Mouse (Mus musculus) liver, embryonic 15.5 days (tissue): ENCODE results near the gene Ehd1. TPM values are rescaled to one million over a fixed set of nuclear protein-coding genes. Genes with fewer than 3 reads are reported as not detected.

ENCODE experiments used
- ATAC-seq: fragments of 200-750 bp; cut with Nextera tagmentation; 2 replicates; pipeline ENCODE4 v1.8.0; 2017; ENCODE audit warnings: moderate number of reproducible peaks, mild to moderate bottlenecking, moderate library complexity; ENCODE audit not compliant: insufficient read depth
- H3K27ac ChIP-seq: fragments of 300-500 bp; sonication (generic); replicated peaks from 2 replicates; pipeline ENCODE4 v1.5.1; 2015; ENCODE audit warnings: mild to moderate bottlenecking, inconsistent platforms
- H3K27me3 ChIP-seq: fragments of 300-500 bp; sonication (generic); 2 replicates; pipeline ENCODE4 v1.6.1; 2015; ENCODE audit warnings: mild to moderate bottlenecking, inconsistent platforms
- H3K36me3 ChIP-seq: fragments of 300-500 bp; sonication (generic); replicated peaks from 2 replicates; pipeline ENCODE4 v1.6.1; 2015; ENCODE audit warnings: moderate library complexity, mild to moderate bottlenecking, inconsistent platforms
- H3K4me1 ChIP-seq: fragments of 300-500 bp; sonication (generic); replicated peaks from 2 replicates; pipeline ENCODE4 v1.6.1; 2015; ENCODE audit warnings: inconsistent platforms
- H3K4me2 ChIP-seq: fragments of 300-500 bp; sonication (generic); 2 replicates; pipeline ENCODE4 v1.6.1; 2015; ENCODE audit warnings: moderate library complexity, mild to moderate bottlenecking, inconsistent platforms
- H3K4me3 ChIP-seq: fragments of 300-500 bp; sonication (generic); replicated peaks from 2 replicates; pipeline ENCODE4 v1.5.1; 2015; ENCODE audit warnings: mild to moderate bottlenecking, inconsistent platforms
- H3K9ac ChIP-seq: fragments of 300-500 bp; sonication (generic); 2 replicates; pipeline ENCODE4 v1.6.1; 2015; ENCODE audit warnings: moderate library complexity, mild to moderate bottlenecking, inconsistent platforms
- H3K9me3 ChIP-seq: fragments of 300-500 bp; sonication (generic); replicated peaks from 2 replicates; pipeline ENCODE4 v1.6.1; 2016; ENCODE audit warnings: inconsistent platforms
- WGBS: fragments of 180-500 bp; shearing (Covaris S2); methylation state at CpG from one replicate; pipeline ENCODE4 v1.1.7; 2015; ENCODE audit warnings: mixed read lengths; ENCODE audit not compliant: insufficient replicate concordance; 5-methylcytosine and 5-hydroxymethylcytosine counted together
- polyA plus RNA-seq: library from polyadenylated mRNA; unstranded; fragments of >200 nt; fragmentation: Nextera tagmentation; extraction: Ambion mirVana; gene quantifications from 2 replicates; pipeline ENCODE4 v1.2.1, GENCODE M21; 2015

Gene Ehd1
- polyA plus RNA-seq, 1 experiment from 2014 or later = 64.0 TPM

DNA sequence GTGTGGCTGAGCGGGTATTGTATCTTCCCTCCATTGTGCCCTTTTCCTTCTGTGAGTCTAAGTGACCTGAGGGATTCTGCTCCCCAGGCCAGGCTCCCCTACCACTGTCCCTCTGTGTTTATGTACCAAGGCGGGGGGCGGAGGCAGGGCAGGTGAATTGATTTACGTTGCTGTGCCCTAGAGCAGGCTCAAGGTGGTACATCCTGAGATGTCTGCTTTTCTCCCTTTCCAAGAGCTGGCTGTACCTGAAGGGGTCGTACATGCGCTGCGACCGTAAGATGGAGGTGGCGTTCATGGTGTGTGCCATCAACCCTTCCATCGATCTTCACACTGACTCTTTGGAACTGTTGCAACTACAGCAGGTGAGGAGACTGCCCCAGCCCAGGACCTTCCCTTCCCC, 60.4 kb downstream of the Ehd1 start:
- Histone ChIP-seq H3K9ac (no peak overlapping the region), H3K4me2 (peak overlapping the region; percentile 99; the same call in 1 of the 2 replicates), H3K4me1 (peaks cover 79% of the 10 kb centered on the region), H3K27ac (no peak overlapping the region), H3K9me3 (no peaks in the 10 kb centered on the region), H3K27me3 (no peaks in the 10 kb centered on the region), H3K36me3 (peaks cover 37% of the 10 kb centered on the region), H3K4me3 (no peak overlapping the region)
- WGBS = 83% methylated on average over 10 of the region's 10 CpGs
- no peak for ATAC-seq

DNA sequence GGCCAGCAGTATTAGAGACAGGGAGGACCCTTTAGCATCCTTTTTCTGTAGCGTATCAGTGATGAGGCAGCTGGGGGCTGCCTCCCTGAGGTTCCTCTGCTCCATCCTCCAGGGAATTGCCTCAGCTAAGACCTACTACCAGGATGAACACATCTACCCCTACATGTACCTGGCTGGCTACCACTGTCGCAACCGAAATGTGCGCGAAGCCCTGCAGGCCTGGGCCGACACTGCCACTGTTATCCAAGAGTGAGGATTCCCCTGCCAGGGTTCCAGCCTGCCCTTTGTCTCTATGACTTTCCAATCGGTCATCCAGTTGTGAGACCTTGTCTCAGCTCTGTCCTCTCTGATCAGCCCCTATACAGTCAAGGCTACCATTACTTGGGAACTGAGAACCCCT, 61.6 kb downstream of the Ehd1 start:
- H3K4me1 ChIP-seq = peaks cover 88% of the 10 kb centered on the region
- peaks cover 37% of the 10 kb centered on the region for H3K36me3 ChIP-seq
- H3K9ac ChIP-seq = no peak overlapping the region
- no peak overlapping the region for H3K4me3 ChIP-seq
- WGBS = 83% methylated on average over 7 of the region's 7 CpGs
- no peak overlapping the region for H3K4me2 ChIP-seq
- no peak for ATAC-seq
- no peak overlapping the region for H3K27ac ChIP-seq
- no peaks in the 10 kb centered on the region for H3K27me3 ChIP-seq
- H3K9me3 ChIP-seq = no peaks in the 10 kb centered on the region

DNA sequence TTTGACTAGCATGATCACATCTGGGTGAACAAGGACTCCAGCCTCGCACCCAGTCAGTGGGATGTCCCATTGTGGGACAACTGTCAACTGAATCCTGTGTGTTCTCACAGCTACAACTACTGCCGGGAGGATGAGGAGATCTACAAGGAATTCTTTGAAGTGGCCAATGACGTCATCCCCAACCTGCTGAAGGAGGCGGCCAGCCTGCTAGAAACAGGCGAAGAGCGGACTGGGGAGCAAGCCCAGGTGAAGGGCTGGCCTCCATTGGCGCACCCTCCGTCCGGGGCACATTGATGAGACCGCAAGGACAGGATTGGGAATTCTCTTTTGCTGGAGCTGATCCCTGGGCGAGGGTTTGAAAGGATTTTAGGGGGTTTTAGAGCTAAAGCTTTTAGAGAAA, 62.2 kb downstream of the Ehd1 start:
- no peak overlapping the region for H3K9ac ChIP-seq
- no peaks in the 10 kb centered on the region for H3K9me3 ChIP-seq
- H3K36me3 ChIP-seq = peaks cover 37% of the 10 kb centered on the region
- no peak overlapping the region for H3K27ac ChIP-seq
- H3K4me1 ChIP-seq = peaks cover 90% of the 10 kb centered on the region
- H3K27me3 ChIP-seq = no peaks in the 10 kb centered on the region
- H3K4me2 ChIP-seq = no peak overlapping the region
- ATAC-seq = no peak
- 87% methylated on average over 11 of the region's 11 CpGs for WGBS
- H3K4me3 ChIP-seq = no peak overlapping the region

DNA sequence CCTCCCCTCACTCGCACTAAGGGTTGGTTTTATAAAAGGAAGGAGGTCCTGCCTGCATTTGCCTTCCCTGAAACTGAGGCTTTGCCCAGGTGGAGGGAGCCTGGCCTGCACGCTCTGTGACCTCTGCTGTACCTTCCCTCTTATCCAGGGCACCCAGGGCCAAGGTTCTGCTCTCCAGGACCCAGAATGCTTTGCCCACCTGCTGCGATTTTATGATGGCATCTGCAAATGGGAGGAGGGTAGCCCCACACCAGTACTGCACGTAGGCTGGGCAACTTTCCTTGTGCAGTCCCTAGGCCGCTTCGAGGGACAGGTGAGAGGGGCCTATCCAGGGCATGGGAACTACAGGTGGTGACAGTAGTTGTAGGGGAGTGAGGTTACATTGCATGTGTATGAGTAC, 62.7 kb downstream of the Ehd1 start:
- Histone ChIP-seq H3K4me2 (peak overlapping the region; percentile 100; the same call in 1 of the 2 replicates), H3K27me3 (no peaks in the 10 kb centered on the region), H3K27ac (no peak overlapping the region), H3K9me3 (no peaks in the 10 kb centered on the region), H3K4me3 (no peak overlapping the region), H3K9ac (no peak overlapping the region), H3K36me3 (peaks cover 42% of the 10 kb centered on the region), H3K4me1 (peaks cover 88% of the 10 kb centered on the region)
- no peak for ATAC-seq
- 84% methylated on average over 6 of the region's 6 CpGs for WGBS

DNA sequence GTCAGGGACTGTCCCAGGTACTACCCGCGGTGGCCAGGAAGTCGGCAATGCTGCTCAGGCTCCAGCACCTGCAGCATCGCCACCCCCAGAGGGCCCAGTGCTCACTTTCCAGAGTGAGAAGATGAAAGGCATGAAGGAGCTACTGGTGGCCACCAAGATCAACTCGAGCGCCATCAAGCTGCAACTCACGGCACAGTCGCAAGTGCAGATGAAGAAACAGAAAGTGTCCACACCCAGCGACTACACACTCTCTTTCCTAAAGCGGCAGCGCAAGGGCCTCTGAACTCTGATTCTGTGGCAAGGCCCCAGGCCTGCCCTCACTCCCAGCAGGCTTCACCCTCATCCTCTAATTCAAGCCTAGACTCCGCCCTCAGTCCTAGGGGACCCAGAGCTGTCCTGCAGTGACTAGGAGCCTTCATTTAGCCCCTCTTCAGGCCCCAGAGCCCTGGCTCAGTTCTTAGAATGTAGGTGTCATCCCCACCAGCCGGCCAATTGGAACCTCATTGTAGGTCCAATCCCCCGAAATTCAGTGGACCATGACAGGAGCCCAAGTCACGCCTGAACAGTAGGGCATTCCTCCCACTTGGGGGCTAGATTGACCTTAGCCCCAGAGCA, 63.5 kb downstream of the Ehd1 start:
- Histone ChIP-seq H3K27ac (peak overlapping the region; percentile 81), H3K9ac (peak overlapping the region; percentile 41), H3K27me3 (no peaks in the 10 kb centered on the region), H3K36me3 (peaks cover 42% of the 10 kb centered on the region), H3K4me2 (peak overlapping the region; percentile 100), H3K4me3 (peak overlapping the region; percentile 73), H3K4me1 (peaks cover 82% of the 10 kb centered on the region), H3K9me3 (no peaks in the 10 kb centered on the region)
- ATAC-seq = no peak
- WGBS = 37% methylated on average over 15 of the region's 15 CpGs

DNA sequence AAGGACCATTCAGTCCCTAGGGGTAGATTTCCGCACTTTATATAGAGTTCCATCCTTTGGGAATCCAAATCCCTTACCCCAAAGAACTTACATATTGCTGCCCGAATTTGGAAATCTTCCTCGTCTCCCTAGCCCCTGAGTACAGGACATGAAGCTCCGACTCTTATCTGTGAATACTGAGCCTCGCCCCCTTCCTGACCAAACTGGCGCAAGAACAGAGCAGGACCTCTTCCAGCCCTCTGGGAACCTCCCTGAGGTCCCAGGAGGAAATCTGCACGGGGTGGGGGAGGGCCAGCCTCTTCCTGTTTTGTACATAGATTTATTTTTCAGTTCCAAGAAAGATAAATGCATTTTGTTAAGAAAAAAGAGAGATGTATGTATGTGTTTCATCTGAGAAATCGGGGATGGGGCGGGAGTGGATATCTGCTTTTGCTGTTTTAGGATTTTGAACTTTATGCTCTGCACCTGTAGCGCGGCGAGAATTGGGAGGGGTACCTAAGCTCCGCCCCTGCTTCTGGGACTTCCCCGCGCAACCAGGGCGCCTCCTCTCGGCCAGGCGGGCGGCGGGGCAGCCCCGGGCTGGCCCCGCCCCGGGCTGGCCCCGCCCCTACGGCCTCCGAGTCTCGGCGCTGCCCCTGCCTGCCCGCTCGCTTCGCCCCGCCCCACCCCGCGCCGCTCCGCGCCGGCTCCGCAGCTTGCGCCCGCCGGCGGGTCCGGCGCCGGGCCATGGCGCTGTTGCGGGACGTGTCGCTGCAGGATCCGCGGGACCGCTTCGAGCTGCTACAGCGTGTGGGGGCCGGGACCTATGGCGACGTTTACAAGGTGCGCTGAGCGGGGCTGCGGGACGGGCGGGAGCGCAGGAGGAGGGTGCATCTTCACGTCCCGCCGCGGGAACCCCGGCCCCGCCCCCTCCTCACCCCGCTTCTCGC, 64.3 kb downstream of the Ehd1 start, which contains the start of gene Map4k2:
Map4k2 (plus strand) TSS at position 612 of the 929 bp plus-strand sequence.
- Histone ChIP-seq H3K4me1 (peaks cover 82% of the 10 kb centered on the region), H3K4me3 (peak within 1 kb of the TSS; percentile 73), H3K27ac (peak within 1 kb of the TSS; percentile 81), H3K27me3 (no peaks in the 10 kb centered on the region), H3K4me2 (peak within 1 kb of the TSS; percentile 100), H3K9ac (peak within 1 kb of the TSS; percentile 78), H3K9me3 (no peaks in the 10 kb centered on the region), H3K36me3 (peaks cover 49% of the 10 kb centered on the region)
- WGBS = 2% methylated on average over 71 of the region's 72 CpGs
- peak; percentile 85 for ATAC-seq

DNA sequence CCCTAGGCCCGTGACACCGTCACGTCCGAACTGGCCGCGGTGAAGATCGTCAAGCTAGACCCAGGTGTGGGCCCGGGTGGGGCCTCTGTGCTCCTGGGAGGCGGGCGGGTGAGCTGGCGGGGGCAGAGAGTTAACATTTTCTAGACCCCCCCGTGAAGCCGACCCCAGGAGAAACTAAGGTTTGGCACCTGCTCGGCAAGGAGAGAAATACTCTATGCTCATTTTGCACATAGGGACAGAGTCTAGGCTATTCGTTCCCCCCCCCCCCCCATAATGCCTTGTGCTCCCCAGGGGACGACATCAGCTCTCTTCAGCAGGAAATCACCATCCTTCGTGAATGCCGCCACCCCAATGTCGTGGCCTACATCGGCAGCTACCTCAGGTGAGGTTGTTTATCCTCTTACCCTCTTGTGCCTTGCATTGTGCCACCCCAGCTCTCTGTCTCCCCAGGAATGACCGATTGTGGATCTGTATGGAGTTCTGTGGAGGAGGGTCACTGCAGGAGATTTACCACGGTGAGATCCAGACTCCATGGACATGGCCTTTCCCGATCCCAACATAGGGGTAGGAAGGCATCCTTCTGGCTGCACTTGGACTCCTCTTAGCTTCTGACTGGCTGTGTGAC, 65.0 kb downstream of the Ehd1 start:
- H3K4me1 ChIP-seq = peaks cover 82% of the 10 kb centered on the region
- H3K36me3 ChIP-seq = peaks cover 56% of the 10 kb centered on the region

DNA sequence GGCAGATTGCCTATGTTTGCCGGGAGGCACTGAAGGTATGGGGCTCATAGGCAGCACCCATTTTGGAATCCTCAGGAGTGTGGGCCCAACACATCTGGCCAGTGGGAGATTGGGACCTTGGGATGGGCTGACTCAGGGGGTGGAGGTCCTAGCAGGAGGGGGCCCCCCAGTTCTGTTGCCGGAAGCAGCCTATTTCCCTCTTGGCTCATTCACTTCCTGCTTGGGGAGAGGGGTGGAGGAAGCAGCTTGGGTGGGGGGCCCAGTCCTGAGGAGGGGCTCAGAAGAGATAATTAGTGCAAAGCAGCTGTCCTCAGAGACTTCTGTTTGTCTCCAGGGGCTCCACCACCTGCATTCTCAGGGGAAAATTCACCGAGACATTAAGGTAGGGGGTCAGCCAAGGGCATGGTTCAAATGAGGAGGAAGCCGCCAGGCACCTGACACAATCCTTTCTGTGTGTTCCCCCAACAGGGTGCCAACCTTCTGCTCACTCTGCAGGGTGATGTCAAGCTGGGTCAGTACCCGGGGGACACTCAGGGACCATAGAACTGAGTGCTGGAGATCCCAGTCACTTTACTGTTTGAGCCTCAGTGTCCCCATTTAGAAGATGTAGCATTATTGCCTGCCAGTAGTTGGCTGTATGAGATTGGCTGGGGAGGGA, 65.9 kb downstream of the Ehd1 start:
- Histone ChIP-seq H3K4me3 (peak overlapping the region; percentile 73), H3K27ac (peak overlapping the region; percentile 71; the same call in 1 of the 2 replicates), H3K4me1 (peaks cover 75% of the 10 kb centered on the region), H3K4me2 (peak overlapping the region; percentile 100), H3K27me3 (no peaks in the 10 kb centered on the region), H3K9me3 (no peaks in the 10 kb centered on the region), H3K36me3 (peaks cover 56% of the 10 kb centered on the region), H3K9ac (no peak overlapping the region)
- WGBS = 43% methylated on average over 5 of the region's 5 CpGs
- no peak for ATAC-seq

More for the DNA sequence above, 65.0 kb downstream of the Ehd1 start:
- WGBS = 3% methylated on average over 23 of the region's 23 CpGs
- Histone ChIP-seq H3K9ac (peak overlapping the region; percentile 78), H3K4me2 (peak overlapping the region; percentile 100), H3K27me3 (no peaks in the 10 kb centered on the region), H3K4me3 (peak overlapping the region; percentile 73), H3K9me3 (no peaks in the 10 kb centered on the region), H3K27ac (peak overlapping the region; percentile 71)
- peak; percentile 38 for ATAC-seq

DNA sequence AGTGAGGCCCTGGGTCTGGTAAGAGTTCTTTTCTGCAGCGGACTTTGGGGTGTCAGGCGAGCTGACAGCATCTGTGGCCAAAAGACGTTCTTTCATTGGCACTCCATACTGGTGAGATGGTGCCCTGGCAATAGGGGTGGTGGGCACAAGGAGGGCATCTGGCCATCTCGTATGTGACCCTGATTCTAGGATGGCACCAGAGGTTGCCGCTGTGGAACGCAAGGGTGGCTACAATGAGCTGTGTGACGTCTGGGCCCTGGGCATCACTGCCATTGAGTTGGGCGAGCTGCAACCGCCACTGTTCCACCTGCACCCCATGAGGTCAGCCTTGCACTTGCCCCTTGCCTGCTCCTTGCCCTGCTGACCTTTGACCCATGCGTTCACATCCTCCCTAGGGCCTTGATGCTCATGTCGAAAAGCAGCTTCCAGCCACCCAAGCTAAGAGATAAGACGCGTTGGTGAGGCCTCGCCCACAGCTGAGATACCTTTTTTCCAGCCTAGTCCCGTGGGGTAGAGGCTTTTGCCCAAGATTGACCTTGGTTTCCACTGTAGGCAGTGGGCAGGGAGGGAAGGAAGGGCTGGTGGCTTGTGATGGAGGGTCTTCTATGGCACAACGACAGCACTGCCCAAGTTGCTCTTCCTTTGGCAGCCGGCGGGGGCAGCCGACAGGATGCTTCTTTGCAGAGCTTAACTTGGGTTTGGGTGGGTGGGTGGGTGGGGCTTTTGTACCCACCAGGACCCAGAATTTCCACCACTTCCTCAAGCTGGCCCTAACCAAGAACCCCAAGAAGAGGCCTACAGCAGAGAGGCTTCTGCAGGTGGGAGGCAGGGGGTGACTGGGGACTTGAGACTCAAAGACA, 66.8 kb downstream of the Ehd1 start:
- Histone ChIP-seq H3K27me3 (no peaks in the 10 kb centered on the region), H3K9ac (no peak overlapping the region), H3K27ac (no peak overlapping the region), H3K9me3 (no peaks in the 10 kb centered on the region), H3K4me1 (peaks cover 70% of the 10 kb centered on the region), H3K36me3 (peaks cover 47% of the 10 kb centered on the region), H3K4me3 (0 out of 2 replicates have a peak overlapping the region, but pooled peaks have one; percentile 73), H3K4me2 (peak overlapping the region; percentile 100; the same call in 1 of the 2 replicates)
- no peak for ATAC-seq
- WGBS = 56% methylated on average over 19 of the region's 19 CpGs

DNA sequence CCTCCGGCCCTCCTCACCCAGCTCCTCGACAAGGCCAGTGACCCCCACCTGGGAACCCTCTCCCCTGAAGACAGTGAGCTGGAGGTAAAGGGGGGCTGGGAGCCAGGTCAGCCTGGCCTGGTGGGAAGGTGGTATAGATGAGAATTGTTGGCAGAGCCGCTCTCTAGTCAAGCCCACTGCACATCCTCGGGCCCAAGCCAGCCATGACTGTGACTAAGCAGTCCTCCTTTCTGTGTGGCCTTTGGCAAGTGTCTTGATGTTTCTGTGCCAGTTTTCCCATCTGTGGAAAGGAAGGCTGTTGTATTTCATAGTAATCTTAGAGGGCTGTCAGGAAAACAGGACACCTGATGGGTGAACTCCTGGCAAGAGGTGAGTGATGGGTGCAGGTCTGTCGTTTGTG, 67.5 kb downstream of the Ehd1 start:
- H3K9me3 ChIP-seq = no peaks in the 10 kb centered on the region
- no peak overlapping the region for H3K27ac ChIP-seq
- H3K9ac ChIP-seq = no peak overlapping the region
- 70% methylated on average over 5 of the region's 5 CpGs for WGBS
- H3K36me3 ChIP-seq = peaks cover 40% of the 10 kb centered on the region
- no peak for ATAC-seq
- H3K27me3 ChIP-seq = no peaks in the 10 kb centered on the region
- H3K4me2 ChIP-seq = no peak overlapping the region
- peaks cover 74% of the 10 kb centered on the region for H3K4me1 ChIP-seq
- no peak overlapping the region for H3K4me3 ChIP-seq
